Mouse (Mus musculus) limb, embryonic 10.5 days (tissue): ENCODE measurements around the gene Ccdc33. TPM values are rescaled to one million over a fixed set of nuclear protein-coding genes. Genes with fewer than 3 reads are reported as not detected.

Source experiments
- DNase-seq: peaks from one replicate; pipeline ENCODE4 v3.0.0-alpha.2; 2017; ENCODE audit warnings: low spot score
- H3K27ac ChIP-seq: fragments of 300-500 bp; sonication (generic); 2 replicates; pipeline ENCODE4 v1.5.1; 2016; ENCODE audit warnings: mild to moderate bottlenecking
- H3K27me3 ChIP-seq: fragments of 300-500 bp; sonication (generic); 2 replicates; pipeline ENCODE4 v1.6.1; 2016; ENCODE audit warnings: low read depth, mild to moderate bottlenecking; ENCODE audit not compliant: poor library complexity, severe bottlenecking
- H3K36me3 ChIP-seq: fragments of 300-500 bp; sonication (generic); 2 replicates; pipeline ENCODE4 v1.6.1; 2016; ENCODE audit warnings: mild to moderate bottlenecking, moderate library complexity
- H3K4me1 ChIP-seq: fragments of 300-500 bp; sonication (generic); 2 replicates; pipeline ENCODE4 v1.6.1; 2016
- H3K4me3 ChIP-seq: fragments of 300-500 bp; sonication (generic); 2 replicates; pipeline ENCODE4 v1.5.1; 2016; ENCODE audit warnings: mild to moderate bottlenecking, moderate library complexity
- H3K9me3 ChIP-seq: fragments of 300-500 bp; sonication (generic); replicated peaks from 2 replicates; pipeline ENCODE4 v1.6.1; 2016; ENCODE audit warnings: mild to moderate bottlenecking
- WGBS: fragments of 180-500 bp; shearing (Covaris S2); methylation state at CpG from one replicate; pipeline ENCODE4 v1.1.7; 2016; 5-methylcytosine and 5-hydroxymethylcytosine counted together
- polyA plus RNA-seq: library from polyadenylated mRNA; unstranded; fragments of >200 nt; fragmentation: Nextera tagmentation; extraction: Ambion mirVana; gene quantifications from 2 replicates; pipeline ENCODE4 v1.2.1, GENCODE M21; 2016

Ccdc33 gene
- polyA plus RNA-seq, 1 experiment from 2014 or later = 0.26 TPM

- Histone ChIP-seq H3K4me1 (peaks cover 14% of the 10 kb centered on the region), H3K4me3 (no peak overlapping the region), H3K9me3 (no peaks in the 10 kb centered on the region), H3K27me3 (peaks cover 13% of the 10 kb centered on the region), H3K36me3 (no peaks in the 10 kb centered on the region), H3K27ac (no peak overlapping the region)
- DNase-seq = no peak
- WGBS = 85% methylated on average over 3 of the region's 3 CpGs
Observed at GRCm38 (mm10) chr9:58067546-58067945, 51.1 kb downstream of the Ccdc33 start.

DNA sequence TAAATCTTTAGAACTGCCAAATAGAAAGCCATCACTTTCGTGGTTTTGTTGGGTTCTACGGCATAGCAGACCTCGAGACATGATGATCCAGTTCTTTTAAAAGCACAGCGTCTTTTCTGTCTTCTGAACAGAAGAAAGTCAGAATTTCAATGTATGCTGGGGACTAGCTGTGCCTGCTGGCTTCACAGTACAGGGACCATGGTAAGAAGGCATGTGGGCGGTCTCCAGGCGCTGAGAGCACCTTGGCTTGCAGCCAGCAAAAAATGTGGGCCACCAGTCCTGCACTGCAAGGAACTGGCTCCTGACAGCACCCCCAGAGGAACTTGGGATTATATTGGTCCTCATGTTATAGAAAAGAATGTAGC lies 51.9 kb downstream of the Ccdc33 start:
- Histone ChIP-seq H3K9me3 (no peaks in the 10 kb centered on the region), H3K4me3 (no peak overlapping the region), H3K36me3 (no peaks in the 10 kb centered on the region), H3K27ac (no peak overlapping the region), H3K4me1 (peaks cover 13% of the 10 kb centered on the region), H3K27me3 (peaks cover 17% of the 10 kb centered on the region)
- WGBS = 89% methylated on average over 6 of the region's 6 CpGs
- no peak for DNase-seq

DNA sequence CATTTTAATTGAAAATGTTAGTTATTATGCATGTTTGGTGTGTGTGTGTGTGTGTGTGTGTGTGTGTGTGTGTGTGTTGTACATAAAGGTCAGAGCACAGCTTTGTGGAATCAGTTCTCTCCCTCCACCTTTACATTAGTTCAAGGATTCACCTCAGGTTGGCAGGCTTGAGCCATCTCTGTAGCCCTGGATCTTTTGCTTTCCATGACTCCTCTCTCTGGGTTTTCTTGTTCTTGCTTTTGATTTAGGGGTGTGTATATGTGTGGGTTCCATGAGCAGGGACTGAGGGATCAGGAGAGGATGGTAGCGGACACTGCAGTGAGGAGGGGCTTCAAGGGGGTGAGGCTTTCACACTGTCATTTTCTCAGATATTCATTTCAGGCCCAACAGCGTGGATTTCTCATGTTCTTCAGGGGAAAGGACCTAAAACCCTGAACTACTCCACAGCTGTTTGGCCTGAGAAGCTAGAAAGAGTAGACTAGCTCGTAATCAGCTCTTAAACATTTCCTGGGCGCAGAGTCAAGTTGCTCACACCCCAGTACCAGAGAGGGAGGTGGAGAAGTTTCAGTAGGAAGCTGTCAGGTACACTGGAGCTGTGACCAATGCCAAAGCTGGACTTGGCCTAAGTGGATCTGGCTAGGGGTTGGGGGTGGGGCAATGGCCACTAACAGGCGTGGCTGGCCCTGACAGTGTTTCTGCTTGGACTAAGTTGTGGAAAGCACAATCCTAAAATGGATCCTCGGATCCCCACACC lies 52.5 kb downstream of the Ccdc33 start:
- H3K4me1 ChIP-seq = peaks cover 9% of the 10 kb centered on the region
- H3K27ac ChIP-seq = no peak overlapping the region
- no peaks in the 10 kb centered on the region for H3K9me3 ChIP-seq
- no peak overlapping the region for H3K4me3 ChIP-seq
- peaks cover 23% of the 10 kb centered on the region for H3K27me3 ChIP-seq
- DNase-seq = no peak
- 77% methylated on average over 6 of the region's 6 CpGs for WGBS
- no peaks in the 10 kb centered on the region for H3K36me3 ChIP-seq

- Histone ChIP-seq H3K27ac (no peak overlapping the region), H3K27me3 (peaks cover 29% of the 10 kb centered on the region), H3K4me3 (no peak overlapping the region), H3K4me1 (peaks cover 11% of the 10 kb centered on the region), H3K36me3 (no peaks in the 10 kb centered on the region), H3K9me3 (no peaks in the 10 kb centered on the region)
- 63% methylated on average over 6 of the region's 6 CpGs for WGBS
- no peak for DNase-seq
Observed at GRCm38 (mm10) chr9:58065532-58065931, 53.1 kb downstream of the Ccdc33 start.

DNA sequence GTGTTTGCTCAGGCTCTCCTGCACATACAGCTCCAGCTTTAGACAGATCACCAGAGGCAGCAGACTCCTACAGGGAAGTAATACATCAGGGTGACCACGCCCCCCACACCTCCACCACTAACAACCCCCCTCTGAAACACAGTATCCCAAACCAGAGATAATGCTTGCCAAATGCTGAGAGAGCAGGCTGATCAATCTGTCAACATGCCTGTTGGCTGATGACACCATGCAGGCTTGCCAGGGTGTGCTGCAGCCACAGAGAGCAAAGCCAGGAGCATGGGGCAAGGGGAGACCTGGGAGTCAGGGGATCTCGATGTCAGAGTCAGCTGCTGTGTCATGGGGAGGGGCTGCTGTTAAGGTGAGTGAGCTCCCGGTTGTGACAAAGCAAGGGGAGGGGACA lies 55.1 kb downstream of the Ccdc33 start, which contains the start of gene Stra6:
Gene Stra6, plus strand, starts transcription at position 258 of the 400 bp plus-strand sequence.
- WGBS = 10% methylated on average over 3 of the region's 3 CpGs
- Histone ChIP-seq H3K27me3 (peaks cover 32% of the 10 kb centered on the region), H3K27ac (no peak within 1 kb of the TSS), H3K4me1 (peaks cover 12% of the 10 kb centered on the region), H3K4me3 (no peak within 1 kb of the TSS), H3K36me3 (no peaks in the 10 kb centered on the region), H3K9me3 (no peaks in the 10 kb centered on the region)
- DNase-seq = no peak

- no peaks in the 10 kb centered on the region for H3K9me3 ChIP-seq
- H3K4me1 ChIP-seq = peaks cover 13% of the 10 kb centered on the region
- H3K36me3 ChIP-seq = no peaks in the 10 kb centered on the region
- 10% methylated on average over 23 of the region's 23 CpGs for WGBS
- H3K27ac ChIP-seq = no peak overlapping the region
- H3K27me3 ChIP-seq = peaks cover 32% of the 10 kb centered on the region
- no peak overlapping the region for H3K4me3 ChIP-seq
- DNase-seq = peak; percentile 92
Observed at GRCm38 (mm10) chr9:58060677-58061667, 57.7 kb downstream of the Ccdc33 start.

- DNase-seq = no peak
- peaks cover 37% of the 10 kb centered on the region for H3K27me3 ChIP-seq
- peaks cover 20% of the 10 kb centered on the region for H3K4me1 ChIP-seq
- 70% methylated on average over 1 of the region's 1 CpGs for WGBS
- H3K36me3 ChIP-seq = no peaks in the 10 kb centered on the region
- no peaks in the 10 kb centered on the region for H3K9me3 ChIP-seq
- H3K27ac ChIP-seq = no peak overlapping the region
- no peak overlapping the region for H3K4me3 ChIP-seq
Observed at GRCm38 (mm10) chr9:58059920-58060319, 58.7 kb downstream of the Ccdc33 start.

GRCm38 (mm10) chr9:58055666-58056065 lies 63.0 kb downstream of the Ccdc33 start:
- peaks cover 37% of the 10 kb centered on the region for H3K27me3 ChIP-seq
- no peak overlapping the region for H3K27ac ChIP-seq
- H3K4me3 ChIP-seq = no peak overlapping the region
- no peaks in the 10 kb centered on the region for H3K36me3 ChIP-seq
- peaks cover 28% of the 10 kb centered on the region for H3K4me1 ChIP-seq
- H3K9me3 ChIP-seq = no peaks in the 10 kb centered on the region
- 75% methylated on average over 5 of the region's 5 CpGs for WGBS
- DNase-seq = no peak

DNA sequence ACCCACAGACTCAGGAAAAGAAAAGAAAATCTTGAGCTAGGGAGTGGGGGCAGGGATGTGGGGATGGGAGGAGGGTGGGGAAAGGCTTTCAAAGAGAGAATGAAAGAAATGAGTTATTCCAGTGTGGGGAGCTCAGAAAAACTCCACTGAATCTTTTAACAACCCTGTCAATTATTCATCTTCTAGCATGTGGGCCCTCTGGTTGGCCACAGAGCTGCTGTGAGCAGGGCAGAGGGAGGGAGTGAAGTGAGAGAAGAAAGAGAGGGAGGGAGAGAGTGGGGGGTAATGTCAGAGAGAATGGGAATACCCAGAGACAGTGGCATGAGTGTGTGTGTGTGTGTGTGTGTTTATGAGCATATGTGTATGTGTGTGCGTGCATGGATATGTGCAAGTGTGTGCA lies 64.6 kb downstream of the Ccdc33 start:
- Histone ChIP-seq H3K27me3 (peaks cover 50% of the 10 kb centered on the region), H3K4me3 (no peak overlapping the region), H3K9me3 (no peaks in the 10 kb centered on the region), H3K27ac (no peak overlapping the region), H3K4me1 (peaks cover 26% of the 10 kb centered on the region), H3K36me3 (no peaks in the 10 kb centered on the region)
- WGBS = 83% methylated on average over 1 of the region's 1 CpGs
- no peak for DNase-seq

DNA sequence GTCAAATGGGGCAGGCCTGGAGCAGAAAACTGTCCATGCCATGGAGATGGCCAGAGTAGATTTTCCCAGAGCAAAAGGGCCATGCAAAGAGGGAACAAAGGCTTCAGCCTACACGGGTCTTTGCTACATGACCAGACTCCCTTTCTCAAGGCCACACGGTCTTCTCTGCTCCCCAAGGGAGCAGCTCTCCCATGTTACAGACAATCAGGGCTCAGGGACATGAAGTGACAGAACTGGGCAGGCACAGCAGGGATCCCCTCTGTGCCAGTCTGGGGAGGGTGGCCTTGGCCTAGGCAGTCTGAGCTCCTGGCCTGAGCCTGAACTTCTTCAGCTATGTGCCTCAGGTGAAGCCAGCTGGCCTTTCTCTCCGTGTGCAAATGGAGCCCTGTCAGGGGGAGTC lies 65.1 kb downstream of the Ccdc33 start:
- Histone ChIP-seq H3K9me3 (no peaks in the 10 kb centered on the region), H3K4me3 (no peak overlapping the region), H3K36me3 (no peaks in the 10 kb centered on the region), H3K4me1 (peaks cover 26% of the 10 kb centered on the region), H3K27me3 (peaks cover 54% of the 10 kb centered on the region), H3K27ac (no peak overlapping the region)
- no peak for DNase-seq
- 46% methylated on average over 3 of the region's 3 CpGs for WGBS

- peaks cover 26% of the 10 kb centered on the region for H3K4me1 ChIP-seq
- 9% methylated on average over 3 of the region's 3 CpGs for WGBS
Observed at GRCm38 (mm10) chr9:58053102-58053501, 65.5 kb downstream of the Ccdc33 start.

DNA sequence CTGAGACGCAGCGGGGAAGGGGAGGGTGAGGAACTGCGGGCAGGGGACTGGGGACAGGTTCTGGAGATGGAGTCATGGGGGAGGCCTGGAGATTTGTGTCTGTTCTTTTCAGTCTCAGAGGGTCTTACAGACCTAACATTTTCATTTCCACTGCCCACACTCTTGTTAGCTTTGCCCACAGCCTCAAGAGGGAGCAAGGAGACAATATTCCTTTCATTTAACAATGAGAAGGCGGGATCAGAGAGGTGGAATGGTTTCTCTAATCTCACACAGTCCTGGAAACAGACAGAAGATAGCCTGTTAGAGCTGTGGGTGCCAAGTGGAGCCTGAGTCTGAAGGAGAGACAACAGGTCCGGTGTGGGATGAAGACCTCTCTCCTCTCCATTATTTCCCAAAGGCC lies 66.7 kb downstream of the Ccdc33 start:
- Histone ChIP-seq H3K27ac (no peak overlapping the region), H3K36me3 (no peaks in the 10 kb centered on the region), H3K9me3 (no peaks in the 10 kb centered on the region), H3K4me1 (peaks cover 28% of the 10 kb centered on the region), H3K27me3 (peaks cover 70% of the 10 kb centered on the region), H3K4me3 (no peak overlapping the region)
- DNase-seq = no peak
- WGBS = 28% methylated on average over 5 of the region's 5 CpGs

More at GRCm38 (mm10) chr9:58053102-58053501, 65.5 kb downstream of the Ccdc33 start:
- Histone ChIP-seq H3K27ac (no peak overlapping the region), H3K36me3 (no peaks in the 10 kb centered on the region), H3K9me3 (no peaks in the 10 kb centered on the region), H3K27me3 (peaks cover 59% of the 10 kb centered on the region), H3K4me3 (no peak overlapping the region)
- DNase-seq = peak; percentile 76

GRCm38 (mm10) chr9:58049861-58050260 lies 68.8 kb downstream of the Ccdc33 start:
- H3K4me3 ChIP-seq = no peak overlapping the region
- no peaks in the 10 kb centered on the region for H3K36me3 ChIP-seq
- no peak for DNase-seq
- no peaks in the 10 kb centered on the region for H3K9me3 ChIP-seq
- 72% methylated on average over 7 of the region's 7 CpGs for WGBS
- peaks cover 30% of the 10 kb centered on the region for H3K4me1 ChIP-seq
- peaks cover 76% of the 10 kb centered on the region for H3K27me3 ChIP-seq
- H3K27ac ChIP-seq = no peak overlapping the region
